Mouse (Mus musculus): Measurements from ENCODE around the gene Pdik1l.

DNA sequence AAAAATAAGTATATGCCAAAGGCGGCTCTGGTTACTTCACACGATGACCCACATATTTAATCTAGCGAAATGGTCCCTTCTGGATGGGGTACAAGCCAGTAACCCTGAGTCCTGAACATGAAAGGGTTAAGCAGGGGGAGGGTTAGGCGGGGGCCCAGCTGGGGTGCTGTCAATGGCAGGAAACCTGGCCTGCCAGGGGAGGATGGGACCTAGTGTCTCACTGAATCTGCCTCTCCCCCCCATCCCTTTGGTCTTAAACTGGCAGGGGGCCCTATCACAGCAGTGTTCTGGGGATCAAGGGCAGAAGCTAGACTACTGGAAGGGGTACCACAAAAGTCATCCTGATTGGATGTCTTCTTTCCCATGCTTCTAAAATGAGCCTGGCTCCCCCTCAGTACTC, 31.8 kb downstream of the Pdik1l start:
- TF ChIP-seq CTCF (IDR thresholded peaks at IDR 0.05; ENCODE audit: extremely low read depth, insufficient read depth, low read length) = no peak
- TF ChIP-seq POLR2A (IDR thresholded peaks at IDR 0.05; ENCODE audit: extremely low read depth, insufficient read depth, low read length) = no peak

Data from cortical plate, adult 2 months (tissue).